Mouse (Mus musculus): ENCODE results near the gene Entpd1. TPM values are rescaled to one million over a fixed set of nuclear protein-coding genes. Genes with fewer than 3 reads are reported as not detected.

Gene Entpd1
- total RNA-seq, 1 experiment: 1.2 TPM

DNA sequence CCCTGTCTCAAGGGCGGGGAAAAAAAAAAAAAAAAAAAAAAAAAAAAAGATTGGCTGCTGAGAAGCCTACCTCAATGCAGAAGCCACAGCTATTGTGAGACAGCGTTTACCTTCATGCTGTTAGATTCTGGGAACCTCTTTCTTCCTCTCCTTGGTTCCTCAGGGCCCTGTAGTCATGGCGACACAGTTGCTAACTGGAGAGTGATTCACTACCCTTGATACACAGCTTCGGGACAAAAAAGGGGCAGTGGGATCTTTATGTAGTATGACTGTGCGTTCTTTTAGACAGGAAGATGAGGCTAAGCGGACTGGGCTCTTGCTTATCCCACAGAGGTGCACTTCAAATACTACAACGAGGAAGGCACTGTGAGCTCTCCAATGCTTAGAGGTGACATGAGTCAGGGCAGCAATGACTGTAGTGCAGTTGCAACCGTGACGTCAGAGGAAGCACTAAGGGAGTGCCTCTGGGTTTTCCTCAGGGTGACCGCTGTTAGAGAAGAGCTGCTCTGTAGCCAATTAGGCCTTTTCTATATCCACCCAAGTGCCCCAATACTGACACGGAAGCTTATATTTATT is 27.7 kb downstream of the Entpd1 start:
- in situ Hi-C loops (cut with MboI; ENCODE audit: low sequenced_read_pairs in 2 of 2, unreplicated experiment in 2 of 2): no loop called here
- Histone ChIP-seq H3K9ac (ENCODE audit: insufficient read depth, low read depth, low read length, poor library complexity, severe bottlenecking) (no peak overlapping the region), H3K4me1 (ENCODE audit: control insufficient read depth in 2 of 2, insufficient read depth in 2 of 2, low read length in 2 of 2, poor library complexity in 1 of 2) (peaks cover 0 to 8% of the 10 kb centered on the region in 2 experiments; a peak in 1 of 4 replicates), H3K9me3 (ENCODE audit: control insufficient read depth, insufficient read depth, low read depth, low read length) (no peaks in the 10 kb centered on the region), H3K36me3 (ENCODE audit: control insufficient read depth, insufficient read depth, low read length, poor library complexity, severe bottlenecking) (no peaks in the 10 kb centered on the region), H3K4me3 (ENCODE audit: insufficient read depth in 1 of 2, low read depth in 1 of 2, low read length in 2 of 2, poor library complexity in 1 of 2, severe bottlenecking in 1 of 2) (no peak overlapping the region), H3K27ac (ENCODE audit: insufficient read depth, low read depth, low read length, poor library complexity, severe bottlenecking) (no peak overlapping the region)
- TF ChIP-seq HCFC1 (IDR thresholded peaks at IDR 0.05; ENCODE audit: borderline replicate concordance, insufficient read depth, low read length) (no peak), ZNF384 (IDR thresholded peaks at IDR 0.05; ENCODE audit: low read depth, low read length) (no peak), CHD2 (IDR thresholded peaks at IDR 0.05; ENCODE audit: low read depth, low read length) (no peak), MAFK (IDR thresholded peaks at IDR 0.05; ENCODE audit: insufficient read depth, low read depth, low read length) (no peak), ZC3H11A (IDR thresholded peaks at IDR 0.05; ENCODE audit: borderline replicate concordance, low read depth, low read length) (no peak)
- no peak for DNase-seq (ENCODE audit: low read depth, low spot score)

GRCm38 (mm10) chr19:40640799-40641198 is 28.6 kb downstream of the Entpd1 start:
- H3K4me1 ChIP-seq (ENCODE audit: control insufficient read depth in 2 of 2, insufficient read depth in 2 of 2, low read length in 2 of 2, poor library complexity in 1 of 2): peaks cover 0 to 8% of the 10 kb centered on the region in 2 experiments; a peak in 1 of 4 replicates
- H3K36me3 ChIP-seq (ENCODE audit: control insufficient read depth, insufficient read depth, low read length, poor library complexity, severe bottlenecking): no peaks in the 10 kb centered on the region
- DNase-seq (ENCODE audit: low read depth, low spot score): no peak
- H3K9me3 ChIP-seq (ENCODE audit: control insufficient read depth, insufficient read depth, low read depth, low read length): no peaks in the 10 kb centered on the region
- H3K4me3 ChIP-seq (ENCODE audit: insufficient read depth in 1 of 2, low read depth in 1 of 2, low read length in 2 of 2, poor library complexity in 1 of 2, severe bottlenecking in 1 of 2): no peak overlapping the region
- no peak overlapping the region for H3K9ac ChIP-seq (ENCODE audit: insufficient read depth, low read depth, low read length, poor library complexity, severe bottlenecking)
- no peak overlapping the region for H3K27ac ChIP-seq (ENCODE audit: insufficient read depth, low read depth, low read length, poor library complexity, severe bottlenecking)
- TF ChIP-seq ZNF384 (IDR thresholded peaks at IDR 0.05; ENCODE audit: low read depth, low read length): no peak
- TF ChIP-seq HCFC1 (IDR thresholded peaks at IDR 0.05; ENCODE audit: borderline replicate concordance, insufficient read depth, low read length): no peak
- no peak for TF ChIP-seq MAFK (IDR thresholded peaks at IDR 0.05; ENCODE audit: insufficient read depth, low read depth, low read length)
- TF ChIP-seq CHD2 (IDR thresholded peaks at IDR 0.05; ENCODE audit: low read depth, low read length): no peak
- no peak for TF ChIP-seq ZC3H11A (IDR thresholded peaks at IDR 0.05; ENCODE audit: borderline replicate concordance, low read depth, low read length)
- in situ Hi-C loops (cut with MboI; ENCODE audit: low sequenced_read_pairs in 2 of 2, unreplicated experiment in 2 of 2): no loop called here

DNA sequence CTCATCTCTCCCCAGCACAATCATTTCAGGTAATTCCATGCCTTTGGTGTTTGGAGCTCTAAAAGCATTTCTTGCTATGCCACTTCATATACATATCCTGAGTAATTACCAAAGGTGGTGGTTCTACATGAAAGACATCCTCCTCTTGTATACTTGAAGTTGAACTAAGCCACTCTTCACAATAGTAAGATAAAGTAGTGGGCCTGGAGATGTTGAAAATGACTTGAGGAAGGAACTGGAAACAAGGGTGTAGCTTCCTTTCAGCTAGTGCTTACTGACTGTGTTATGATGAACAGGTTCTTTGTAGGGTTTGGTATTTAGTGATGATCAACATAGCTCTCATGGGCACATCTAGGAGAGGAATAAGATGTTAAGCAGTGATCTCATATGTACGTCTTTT is 31.7 kb downstream of the Entpd1 start:
- no peaks in the 10 kb centered on the region for H3K9me3 ChIP-seq (ENCODE audit: control insufficient read depth, insufficient read depth, low read depth, low read length)
- no peak overlapping the region for H3K9ac ChIP-seq (ENCODE audit: insufficient read depth, low read depth, low read length, poor library complexity, severe bottlenecking)
- no peaks in the 10 kb centered on the region for H3K36me3 ChIP-seq (ENCODE audit: control insufficient read depth, insufficient read depth, low read length, poor library complexity, severe bottlenecking)
- H3K4me1 ChIP-seq (ENCODE audit: control insufficient read depth in 2 of 2, insufficient read depth in 2 of 2, low read length in 2 of 2, poor library complexity in 1 of 2): peaks cover 0 to 3% of the 10 kb centered on the region in 2 experiments; a peak in 1 of 4 replicates
- no peak overlapping the region for H3K27ac ChIP-seq (ENCODE audit: insufficient read depth, low read depth, low read length, poor library complexity, severe bottlenecking)
- in situ Hi-C loops (cut with MboI; ENCODE audit: low sequenced_read_pairs in 2 of 2, unreplicated experiment in 2 of 2): no loop called here
- no peak overlapping the region for H3K4me3 ChIP-seq (ENCODE audit: insufficient read depth in 1 of 2, low read depth in 1 of 2, low read length in 2 of 2, poor library complexity in 1 of 2, severe bottlenecking in 1 of 2)
- no peak for TF ChIP-seq MAFK (IDR thresholded peaks at IDR 0.05; ENCODE audit: insufficient read depth, low read depth, low read length)
- TF ChIP-seq ZNF384 (IDR thresholded peaks at IDR 0.05; ENCODE audit: low read depth, low read length): no peak
- no peak for TF ChIP-seq HCFC1 (IDR thresholded peaks at IDR 0.05; ENCODE audit: borderline replicate concordance, insufficient read depth, low read length)
- no peak for TF ChIP-seq CHD2 (IDR thresholded peaks at IDR 0.05; ENCODE audit: low read depth, low read length)
- no peak for TF ChIP-seq ZC3H11A (IDR thresholded peaks at IDR 0.05; ENCODE audit: borderline replicate concordance, low read depth, low read length)
- no peak for DNase-seq (ENCODE audit: low read depth, low spot score)

DNA sequence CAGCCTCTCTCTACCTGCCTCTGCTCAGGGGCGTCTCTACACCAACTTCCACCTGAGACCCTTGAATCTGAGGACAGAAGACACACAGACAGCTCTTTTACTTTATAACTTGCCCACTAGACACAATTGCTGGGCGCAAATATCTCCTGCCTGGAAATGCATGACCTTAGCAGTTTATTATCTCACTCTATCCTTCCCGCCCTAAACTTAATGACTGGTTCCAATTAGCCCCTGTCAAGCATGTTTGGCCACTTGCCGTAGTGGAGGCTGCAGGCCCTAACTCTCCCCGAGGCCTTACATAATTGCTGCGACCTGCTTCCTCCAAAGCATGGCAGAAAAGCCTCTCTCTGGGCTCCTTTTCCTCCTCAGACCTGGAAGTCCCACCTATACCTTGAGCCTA is 34.2 kb downstream of the Entpd1 start:
- no peak for TF ChIP-seq MAFK (IDR thresholded peaks at IDR 0.05; ENCODE audit: insufficient read depth, low read depth, low read length)
- TF ChIP-seq ZNF384 (IDR thresholded peaks at IDR 0.05; ENCODE audit: low read depth, low read length): no peak
- no peak for TF ChIP-seq ZC3H11A (IDR thresholded peaks at IDR 0.05; ENCODE audit: borderline replicate concordance, low read depth, low read length)
- TF ChIP-seq CHD2 (IDR thresholded peaks at IDR 0.05; ENCODE audit: low read depth, low read length): no peak
- no peak for TF ChIP-seq HCFC1 (IDR thresholded peaks at IDR 0.05; ENCODE audit: borderline replicate concordance, insufficient read depth, low read length)
- in situ Hi-C loops (cut with MboI; ENCODE audit: low sequenced_read_pairs in 2 of 2, unreplicated experiment in 2 of 2): no loop called here
- H3K9me3 ChIP-seq (ENCODE audit: control insufficient read depth, insufficient read depth, low read depth, low read length): no peaks in the 10 kb centered on the region
- no peak overlapping the region for H3K4me3 ChIP-seq (ENCODE audit: insufficient read depth in 1 of 2, low read depth in 1 of 2, low read length in 2 of 2, poor library complexity in 1 of 2, severe bottlenecking in 1 of 2)
- no peaks in the 10 kb centered on the region for H3K36me3 ChIP-seq (ENCODE audit: control insufficient read depth, insufficient read depth, low read length, poor library complexity, severe bottlenecking)
- no peak overlapping the region for H3K27ac ChIP-seq (ENCODE audit: insufficient read depth, low read depth, low read length, poor library complexity, severe bottlenecking)
- H3K9ac ChIP-seq (ENCODE audit: insufficient read depth, low read depth, low read length, poor library complexity, severe bottlenecking): no peak overlapping the region
- no peak for DNase-seq (ENCODE audit: low read depth, low spot score)
- H3K4me1 ChIP-seq (ENCODE audit: control insufficient read depth in 2 of 2, insufficient read depth in 2 of 2, low read length in 2 of 2, poor library complexity in 1 of 2): no peaks in the 10 kb centered on the region

All from ES-E14 (cell line).